Mouse (Mus musculus): ENCODE measurements around the gene Stx2.

GRCm38 (mm10) chr5:128981607-128982006 is 26.8 kb downstream of the Stx2 start:
- TF ChIP-seq POLR2A (IDR thresholded peaks at IDR 0.05; ENCODE audit: extremely low read depth, insufficient read depth, low read length) (no peak), CTCF (IDR thresholded peaks at IDR 0.05; ENCODE audit: extremely low read depth, insufficient read depth, low read length) (peak; percentile 89)
